Mouse (Mus musculus) thymus, postnatal 36 days (tissue): ENCODE measurements around the gene Tex13c3.
"Not testable (repeated sequence)": the region's sequence is repeated elsewhere in the genome, so short reads cannot be mapped to it uniquely, and the experiment has no call there.

Experiments
- DNase-seq, 2 experiments: peaks; one replicate each; pipeline ENCODE4 v3.0.0; 2022; ENCODE audit warnings: mixed read lengths in 2 of 2

Tex13c3 gene

GRCm38 (mm10) chrX:19481219-19481618 lies at the start of gene Tex13c3:
TSS of gene Tex13c3 (minus strand) at chrX:19481319.
- not testable (repeated sequence) for DNase-seq

GRCm38 (mm10) chrX:19489731-19490130 lies 8.6 kb upstream of the Tex13c3 start:
- no peak for DNase-seq
